Mouse (Mus musculus) intestine, postnatal 0 days (tissue): Measurements from ENCODE around the gene Gna13. TPM values are rescaled to one million over a fixed set of nuclear protein-coding genes. Genes with fewer than 3 reads are reported as not detected.

Source experiments
- ATAC-seq: fragments of 200-750 bp; cut with Nextera tagmentation; 2 replicates; pipeline ENCODE4 v1.8.0; 2017; ENCODE audit warnings: mild to moderate bottlenecking, moderate TSS enrichment, moderate library complexity
- H3K27ac ChIP-seq: fragments of 300-500 bp; sonication (generic); 2 replicates; pipeline ENCODE4 v1.5.1; 2014; ENCODE audit warnings: mild to moderate bottlenecking, low read depth, low read length, moderate library complexity
- H3K27me3 ChIP-seq: fragments of 300-500 bp; sonication (generic); replicated peaks from 2 replicates; pipeline ENCODE4 v1.6.1; 2014; ENCODE audit warnings: low read length, mixed read lengths; ENCODE audit not compliant: control insufficient read depth, insufficient read depth
- H3K36me3 ChIP-seq: fragments of 300-500 bp; sonication (generic); 2 replicates; pipeline ENCODE4 v1.6.1; 2014; ENCODE audit warnings: mild to moderate bottlenecking, moderate library complexity; ENCODE audit not compliant: control insufficient read depth, insufficient read depth
- H3K4me1 ChIP-seq: fragments of 300-500 bp; sonication (generic); replicated peaks from 2 replicates; pipeline ENCODE4 v1.6.1; 2014; ENCODE audit warnings: antibody characterized with exemption, low read length, mixed read lengths; ENCODE audit not compliant: control insufficient read depth, insufficient read depth
- H3K4me2 ChIP-seq: fragments of 300-500 bp; sonication (generic); replicated peaks from 2 replicates; pipeline ENCODE4 v1.6.1; 2014; ENCODE audit warnings: low read depth, mild to moderate bottlenecking, moderate library complexity
- H3K4me3 ChIP-seq: fragments of 300-500 bp; sonication (generic); 2 replicates; pipeline ENCODE4 v1.5.1; 2014; ENCODE audit warnings: low read depth, low read length
- H3K9ac ChIP-seq: fragments of 300-500 bp; sonication (generic); 2 replicates; pipeline ENCODE4 v1.6.1; 2014; ENCODE audit warnings: mild to moderate bottlenecking, low read depth, low read length
- H3K9me3 ChIP-seq: fragments of 300-500 bp; sonication (generic); 2 replicates; pipeline ENCODE4 v1.6.1; 2016; ENCODE audit warnings: mixed run types; ENCODE audit not compliant: control insufficient read depth
- CTCF ChIP-seq: sonication (generic); IDR thresholded peaks from 2 replicates; pipeline ENCODE4 v1.5.1; 2016; ENCODE audit warnings: low read depth, mild to moderate bottlenecking, control low read depth, antibody characterized with exemption, moderate library complexity
- WGBS: fragments of 180-500 bp; shearing (Covaris S2); extraction: QIAGEN DNeasy Blood & Tissue Kit; methylation state at CpG from one replicate; pipeline ENCODE4 v1.1.7; 2014; 5-methylcytosine and 5-hydroxymethylcytosine counted together
- polyA plus RNA-seq: library from polyadenylated mRNA; unstranded; fragments of >200 nt; fragmentation: Nextera tagmentation; extraction: Ambion mirVana; gene quantifications from 2 replicates; pipeline ENCODE4 v1.2.1, GENCODE M21; 2015

Gna13 gene
- polyA plus RNA-seq, 1 experiment from 2014 or later = 81.7 TPM

- Histone ChIP-seq H3K4me1 (0 out of 2 replicates have a peak, but pooled peaks cover 4% of the 10 kb centered on the region), H3K27me3 (no peaks in the 10 kb centered on the region), H3K4me2 (no peak overlapping the region), H3K9me3 (no peaks in the 10 kb centered on the region), H3K4me3 (no peak overlapping the region), H3K27ac (no peak overlapping the region), H3K9ac (no peak overlapping the region), H3K36me3 (peaks cover 5% of the 10 kb centered on the region; the same call in 1 of the 2 replicates)
- TF ChIP-seq CTCF = no peak
- ATAC-seq = no peak
- 43% methylated on average over 7 of the region's 7 CpGs for WGBS
Measured at GRCm38 (mm10) chr11:109376484-109377143, 14.0 kb downstream of the Gna13 start.

- H3K4me3 ChIP-seq = no peak overlapping the region
- 0 out of 2 replicates have a peak, but pooled peaks cover 4% of the 10 kb centered on the region for H3K4me1 ChIP-seq
- WGBS = 40% methylated on average over 10 of the region's 10 CpGs
- no peak for TF ChIP-seq CTCF
- H3K27me3 ChIP-seq = no peaks in the 10 kb centered on the region
- H3K27ac ChIP-seq = no peak overlapping the region
- no peaks in the 10 kb centered on the region for H3K9me3 ChIP-seq
- no peak overlapping the region for H3K4me2 ChIP-seq
- H3K9ac ChIP-seq = no peak overlapping the region
- H3K36me3 ChIP-seq = peaks cover 5% of the 10 kb centered on the region; the same call in 1 of the 2 replicates
- ATAC-seq = no peak
Measured at GRCm38 (mm10) chr11:109377477-109377876, 14.8 kb downstream of the Gna13 start.

GRCm38 (mm10) chr11:109378051-109378450 lies 15.4 kb downstream of the Gna13 start:
- Histone ChIP-seq H3K4me3 (no peak overlapping the region), H3K27ac (no peak overlapping the region), H3K9ac (no peak overlapping the region), H3K4me1 (0 out of 2 replicates have a peak, but pooled peaks cover 4% of the 10 kb centered on the region), H3K4me2 (no peak overlapping the region), H3K27me3 (no peaks in the 10 kb centered on the region), H3K36me3 (peaks cover 5% of the 10 kb centered on the region; the same call in 1 of the 2 replicates), H3K9me3 (no peaks in the 10 kb centered on the region)
- WGBS = 52% methylated on average over 7 of the region's 7 CpGs
- TF ChIP-seq CTCF = no peak
- no peak for ATAC-seq

GRCm38 (mm10) chr11:109380662-109381061 lies 18.0 kb downstream of the Gna13 start:
- Histone ChIP-seq H3K9me3 (no peaks in the 10 kb centered on the region), H3K9ac (no peak overlapping the region), H3K4me1 (peaks cover 4% of the 10 kb centered on the region; the same call in 1 of the 2 replicates), H3K36me3 (no peaks in the 10 kb centered on the region), H3K27ac (no peak overlapping the region), H3K27me3 (no peaks in the 10 kb centered on the region), H3K4me3 (no peak overlapping the region), H3K4me2 (no peak overlapping the region)
- no peak for TF ChIP-seq CTCF
- no peak for ATAC-seq
- WGBS = 62% methylated on average over 5 of the region's 5 CpGs

GRCm38 (mm10) chr11:109385296-109385695 lies 22.7 kb downstream of the Gna13 start:
- no peak for TF ChIP-seq CTCF
- Histone ChIP-seq H3K4me3 (no peak overlapping the region), H3K36me3 (no peaks in the 10 kb centered on the region), H3K27ac (no peak overlapping the region), H3K9ac (no peak overlapping the region), H3K9me3 (no peaks in the 10 kb centered on the region), H3K4me2 (no peak overlapping the region), H3K27me3 (no peaks in the 10 kb centered on the region), H3K4me1 (no peaks in the 10 kb centered on the region; the same call in 1 of the 2 replicates)
- 89% methylated on average over 8 of the region's 8 CpGs for WGBS
- no peak for ATAC-seq

- no peaks in the 10 kb centered on the region for H3K9me3 ChIP-seq
- H3K4me3 ChIP-seq = no peak overlapping the region
- TF ChIP-seq CTCF = no peak
- H3K4me2 ChIP-seq = no peak overlapping the region
- ATAC-seq = no peak
- H3K36me3 ChIP-seq = peaks cover 15% of the 10 kb centered on the region; the same call in 1 of the 2 replicates
- H3K27ac ChIP-seq = no peak overlapping the region
- WGBS = 64% methylated on average over 5 of the region's 5 CpGs
- H3K9ac ChIP-seq = no peak overlapping the region
- no peaks in the 10 kb centered on the region; the same call in 1 of the 2 replicates for H3K4me1 ChIP-seq
- no peaks in the 10 kb centered on the region for H3K27me3 ChIP-seq
Measured at GRCm38 (mm10) chr11:109389046-109389445, 26.4 kb downstream of the Gna13 start.
